Mouse (Mus musculus) ES-E14 (cell line): ENCODE measurements around the gene Hcn4. TPM values are rescaled to one million over a fixed set of nuclear protein-coding genes. Genes with fewer than 3 reads are reported as not detected.
A peak's percentile ranks its signal among the peaks of the same experiment; 100 is the strongest.

Experiments
- DNase-seq: peaks from one replicate; pipeline ENCODE4 v3.0.0-alpha.2; 2013; ENCODE audit warnings: low read depth, low spot score
- H3K27ac ChIP-seq: 2 replicates; pipeline ENCODE4 v1.5.1; 2012; ENCODE audit warnings: low read depth, mild to moderate bottlenecking, low read length, moderate library complexity, mixed read lengths; ENCODE audit not compliant: poor library complexity, insufficient read depth, severe bottlenecking
- H3K36me3 ChIP-seq: 2 replicates; pipeline ENCODE4 v1.6.1; 2012; ENCODE audit warnings: mild to moderate bottlenecking, low read length, moderate library complexity, mixed read lengths; ENCODE audit not compliant: control insufficient read depth, poor library complexity, insufficient read depth, severe bottlenecking
- H3K4me1 ChIP-seq, 2 experiments: fragments of 150-350 bp in 1 of 2; sonication (generic) in 1 of 2; 2 replicates each; pipeline ENCODE4 v1.6.1; 2012; ENCODE audit warnings: low read length in 2 of 2, mild to moderate bottlenecking in 1 of 2, mixed read lengths in 1 of 2; ENCODE audit not compliant: control insufficient read depth in 2 of 2, insufficient read depth in 2 of 2, poor library complexity in 1 of 2
- H3K4me3 ChIP-seq, 2 experiments: fragments of 150-350 bp in 1 of 2; sonication (generic) in 1 of 2; 2 replicates each; pipeline ENCODE4 v1.5.1; 2012; ENCODE audit warnings: low read length in 2 of 2, low read depth in 1 of 2, mild to moderate bottlenecking in 1 of 2, mixed read lengths in 1 of 2; ENCODE audit not compliant: insufficient read depth in 1 of 2, poor library complexity in 1 of 2, severe bottlenecking in 1 of 2
- H3K9ac ChIP-seq: 2 replicates; pipeline ENCODE4 v1.6.1; 2012; ENCODE audit warnings: low read depth, mild to moderate bottlenecking, low read length, mixed read lengths; ENCODE audit not compliant: poor library complexity, insufficient read depth, severe bottlenecking
- H3K9me3 ChIP-seq: fragments of 150-350 bp; sonication (generic); 2 replicates; pipeline ENCODE4 v1.6.1; 2012; ENCODE audit warnings: low read depth, mild to moderate bottlenecking, low read length; ENCODE audit not compliant: control insufficient read depth, insufficient read depth
- CHD2 ChIP-seq: IDR thresholded peaks from 2 replicates; pipeline ENCODE4 v1.6.1; 2014; ENCODE audit warnings: mild to moderate bottlenecking, low read depth, low read length, inconsistent platforms
- HCFC1 ChIP-seq: IDR thresholded peaks from 2 replicates; pipeline ENCODE4 v1.6.1; 2012; ENCODE audit warnings: low read length, inconsistent platforms, borderline replicate concordance; ENCODE audit not compliant: insufficient read depth
- MAFK ChIP-seq: IDR thresholded peaks from 2 replicates; pipeline ENCODE4 v1.6.1; 2014; ENCODE audit warnings: mild to moderate bottlenecking, low read depth, low read length, inconsistent platforms; ENCODE audit not compliant: insufficient read depth
- ZC3H11A ChIP-seq: IDR thresholded peaks from 2 replicates; pipeline ENCODE4 v1.6.1; 2012; ENCODE audit warnings: low read depth, mild to moderate bottlenecking, inconsistent platforms, low read length, borderline replicate concordance
- ZNF384 ChIP-seq: IDR thresholded peaks from 2 replicates; pipeline ENCODE4 v1.6.1; 2012; ENCODE audit warnings: low read depth, low read length, inconsistent platforms
- in situ Hi-C, 2 experiments: fragments of 600-800 bp; cut with MboI; formaldehyde crosslinking; loops; one replicate each; pipeline ENCODE4 v1.15.1; 2025; ENCODE audit warnings: low sequenced_read_pairs in 2 of 2, inconsistent platforms in 1 of 2; ENCODE audit not compliant: unreplicated experiment in 2 of 2
- total RNA-seq: library from RNA; depleted of rRNA; stranded (reverse); fragments of 300-350 nt; gene quantifications from 2 replicates; pipeline ENCODE4 v1.2.3, GENCODE M21; 2012

Hcn4 gene
- total RNA-seq, 1 experiment, result 0.22 TPM

DNA sequence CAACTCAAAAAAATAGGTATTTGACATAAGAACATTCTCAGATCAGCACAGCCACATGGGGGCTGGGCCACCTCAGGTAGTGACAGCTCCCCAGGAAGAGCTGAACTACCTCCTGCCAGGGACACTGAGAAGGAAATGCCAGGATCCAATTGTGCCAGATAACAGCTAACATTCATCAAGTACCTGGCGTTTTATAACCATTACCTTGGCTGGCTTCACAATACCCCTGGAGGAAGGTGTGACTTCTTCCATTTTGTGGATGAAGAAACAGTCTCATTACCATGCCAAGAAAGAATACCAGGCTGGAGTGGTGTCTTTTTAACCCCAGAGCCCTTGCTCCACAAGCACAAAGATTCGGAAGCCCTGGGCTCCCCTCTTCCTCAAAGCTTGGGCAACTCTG is 21.8 kb upstream of the Hcn4 start:
- in situ Hi-C loops, result no loop called here
- H3K27ac ChIP-seq, result no peak overlapping the region
- no peaks in the 10 kb centered on the region for H3K36me3 ChIP-seq
- no peaks in the 10 kb centered on the region for H3K9me3 ChIP-seq
- no peak overlapping the region for H3K9ac ChIP-seq
- no peak for DNase-seq
- TF ChIP-seq ZC3H11A (no peak), ZNF384 (no peak), HCFC1 (no peak), MAFK (no peak)
- no peak overlapping the region for H3K4me3 ChIP-seq
- peaks cover 0 to 4% of the 10 kb centered on the region in 2 experiments; a peak in 1 of 4 replicates for H3K4me1 ChIP-seq

DNA sequence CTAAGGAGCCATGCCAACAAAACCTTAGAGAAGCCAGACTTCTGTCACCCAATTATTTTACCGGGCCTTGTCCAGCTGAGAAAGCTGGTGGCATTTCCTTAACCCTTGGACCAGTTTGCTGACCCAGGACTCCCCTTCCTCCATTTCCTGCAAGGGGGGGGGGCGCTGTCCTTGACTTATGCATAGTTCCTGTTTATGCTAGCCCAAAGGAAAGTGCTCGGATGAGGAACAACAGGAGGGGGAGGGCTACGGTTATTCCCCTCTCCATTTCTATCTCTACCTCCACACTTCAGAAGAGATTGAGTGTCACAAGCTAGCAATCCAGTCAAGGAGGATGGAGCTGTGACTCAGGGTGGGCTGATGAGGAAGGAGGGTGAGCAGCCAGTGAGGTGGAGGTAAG is 20.9 kb upstream of the Hcn4 start:
- no peaks in the 10 kb centered on the region for H3K9me3 ChIP-seq
- in situ Hi-C loops, result no loop called here
- H3K36me3 ChIP-seq, result no peaks in the 10 kb centered on the region
- no peak overlapping the region for H3K9ac ChIP-seq
- DNase-seq, result no peak
- no peak for TF ChIP-seq HCFC1
- no peak for TF ChIP-seq CHD2
- TF ChIP-seq MAFK, result no peak
- TF ChIP-seq ZC3H11A, result no peak
- no peak for TF ChIP-seq ZNF384
- H3K27ac ChIP-seq, result no peak overlapping the region
- H3K4me1 ChIP-seq, result peaks cover 0 to 4% of the 10 kb centered on the region in 2 experiments; a peak in 1 of 4 replicates
- no peak overlapping the region for H3K4me3 ChIP-seq

DNA sequence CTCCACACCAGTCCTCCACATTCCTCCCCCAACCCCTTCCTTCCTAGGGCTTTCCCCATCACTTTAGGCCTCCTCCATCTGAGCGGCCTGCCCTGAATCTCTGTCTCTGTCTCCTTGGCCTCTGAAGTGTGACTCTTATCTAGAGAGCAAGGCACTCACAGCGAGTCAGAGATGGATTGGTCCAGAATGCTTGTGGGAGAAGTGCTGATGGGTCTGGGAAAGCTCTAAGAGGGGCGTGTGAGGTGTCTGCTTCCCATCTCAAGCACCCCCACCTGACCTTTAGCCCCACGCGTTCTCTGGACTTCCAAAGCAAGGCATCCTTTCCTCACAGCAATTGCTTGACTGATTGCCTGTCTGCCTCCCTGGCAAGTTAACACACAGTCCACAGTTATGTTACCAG is 20.4 kb upstream of the Hcn4 start:
- in situ Hi-C loops, result no loop called here
- Histone ChIP-seq H3K36me3 (no peaks in the 10 kb centered on the region), H3K9ac (no peak overlapping the region), H3K4me3 (no peak overlapping the region), H3K9me3 (no peaks in the 10 kb centered on the region), H3K27ac (no peak overlapping the region; the same call in 1 of the 2 replicates), H3K4me1 (peaks cover 0 to 4% of the 10 kb centered on the region in 2 experiments; a peak in 1 of 4 replicates)
- no peak for DNase-seq
- no peak for TF ChIP-seq HCFC1
- no peak for TF ChIP-seq MAFK

DNA sequence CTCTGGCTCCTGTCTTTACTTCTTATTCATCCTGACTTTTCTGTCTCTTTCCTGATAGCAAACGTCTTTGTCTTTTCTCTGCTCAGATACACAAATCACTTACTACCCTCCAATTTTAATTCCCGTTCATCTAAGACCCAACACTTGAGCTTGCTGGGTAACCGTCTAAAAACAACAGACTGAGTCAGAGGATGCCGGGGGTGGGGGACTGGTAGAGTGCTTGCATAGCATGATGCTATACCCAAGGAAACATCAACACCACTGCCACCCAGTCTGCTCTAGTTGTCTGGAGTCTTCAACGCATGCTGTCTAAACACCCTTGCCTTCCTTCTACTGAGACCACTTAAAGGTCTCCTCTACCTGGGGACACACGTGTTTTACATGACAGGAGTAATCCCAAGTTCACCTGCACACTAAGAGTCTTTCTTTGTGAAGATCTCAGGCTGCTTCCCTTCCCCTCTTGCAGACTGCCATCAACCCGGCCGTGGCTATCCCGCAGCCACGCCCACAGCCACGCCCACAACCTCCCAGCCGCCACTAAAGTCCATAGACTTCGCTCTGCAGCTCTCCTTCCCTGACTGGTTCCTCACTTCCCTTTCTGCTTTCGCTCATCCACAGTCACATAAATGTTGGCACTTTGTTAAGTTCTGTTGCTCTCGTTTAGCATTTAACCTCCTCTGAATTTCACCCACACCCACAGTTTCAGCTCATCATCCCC is 17.5 kb upstream of the Hcn4 start:
- peaks cover 0 to 4% of the 10 kb centered on the region in 2 experiments; a peak in 1 of 4 replicates for H3K4me1 ChIP-seq
- peak overlapping the region in 1 of 2 experiments; percentile 27; a peak in 2 of 4 replicates for H3K4me3 ChIP-seq
- H3K9ac ChIP-seq, result no peak overlapping the region
- in situ Hi-C loops, result no loop called here
- H3K9me3 ChIP-seq, result no peaks in the 10 kb centered on the region
- H3K36me3 ChIP-seq, result no peaks in the 10 kb centered on the region
- no peak overlapping the region for H3K27ac ChIP-seq
- TF ChIP-seq ZNF384 (no peak), ZC3H11A (no peak), MAFK (no peak), HCFC1 (no peak), CHD2 (no peak)
- DNase-seq, result peak; percentile 51

DNA sequence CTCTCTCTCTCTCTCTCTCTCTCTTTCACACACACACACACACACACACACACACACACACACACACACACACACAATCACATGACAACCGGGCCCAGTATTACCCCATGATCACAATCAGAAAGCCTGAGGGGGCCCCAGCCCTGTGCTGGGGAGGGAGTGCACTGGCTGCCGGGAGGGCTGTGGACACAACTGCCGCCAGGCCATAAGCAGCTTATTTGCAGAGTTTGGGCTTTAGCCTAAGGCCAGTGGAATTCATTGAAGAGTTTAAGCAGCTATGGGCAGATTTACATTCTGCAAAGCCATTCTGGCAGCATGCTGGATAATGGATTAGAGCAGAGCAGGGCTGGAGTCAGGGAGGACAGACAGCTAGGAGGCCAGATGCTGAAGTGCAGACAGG is 12.0 kb upstream of the Hcn4 start:
- in situ Hi-C loops, result no loop called here
- Histone ChIP-seq H3K4me3 (no peak overlapping the region), H3K4me1 (peaks cover 0 to under 1% of the 10 kb centered on the region in 2 experiments; a peak in 1 of 4 replicates), H3K9ac (no peak overlapping the region), H3K27ac (no peak overlapping the region), H3K36me3 (no peaks in the 10 kb centered on the region), H3K9me3 (no peaks in the 10 kb centered on the region)
- DNase-seq, result no peak
- TF ChIP-seq ZC3H11A, result no peak
- no peak for TF ChIP-seq CHD2
- no peak for TF ChIP-seq ZNF384
- TF ChIP-seq HCFC1, result no peak
- TF ChIP-seq MAFK, result no peak
